Mouse (Mus musculus): ENCODE results near the gene Mrrf. TPM values are rescaled to one million over a fixed set of nuclear protein-coding genes. Genes with fewer than 3 reads are reported as not detected.

Mrrf gene
- total and polyA plus RNA-seq, 2 experiments from 2014 or later = 29.7 to 38.5 TPM

- Histone ChIP-seq H3K9ac (replicated peaks; ENCODE audit: low read depth, low read length) (no peak overlapping the region), H3K4me3 (ENCODE audit: low read depth, low read length) (no peak overlapping the region), H3K4me1 (ENCODE audit: control insufficient read depth, insufficient read depth) (peaks cover 4% of the 10 kb centered on the region; the same call in 1 of the 2 replicates), H3K4me2 (ENCODE audit: low read depth, low read length) (no peak overlapping the region), H3K36me3 (replicated peaks; ENCODE audit: control insufficient read depth, insufficient read depth, low read length) (no peaks in the 10 kb centered on the region), H3K9me3 (replicated peaks; ENCODE audit: control insufficient read depth, low read length) (no peaks in the 10 kb centered on the region), H3K27ac (ENCODE audit: low read depth) (no peak overlapping the region), H3K27me3 (ENCODE audit: control insufficient read depth, insufficient read depth, low read length) (no peaks in the 10 kb centered on the region)
- ATAC-seq (ENCODE audit: insufficient read depth, low read depth) (peak; percentile 18; the same call in 1 of the 2 replicates), DNase-seq (ENCODE audit: low spot score) (no peak)
- TF ChIP-seq EP300 (IDR thresholded peaks at IDR 0.05; ENCODE audit: low read depth) (no peak), CTCF (IDR thresholded peaks at IDR 0.05; ENCODE audit: low read depth) (no peak)
- WGBS = 59% methylated on average over 7 of the region's 7 CpGs
Observed at GRCm38 (mm10) chr2:36224153-36224552, 88.0 kb downstream of the Mrrf start.

GRCm38 (mm10) chr2:36224599-36224998 lies 88.4 kb downstream of the Mrrf start:
- DNase-seq (ENCODE audit: low spot score) (no peak), ATAC-seq (ENCODE audit: insufficient read depth, low read depth) (peak; percentile 52)
- TF ChIP-seq EP300 (IDR thresholded peaks at IDR 0.05; ENCODE audit: low read depth) (no peak), CTCF (IDR thresholded peaks at IDR 0.05; ENCODE audit: low read depth) (no peak)
- Histone ChIP-seq H3K27ac (ENCODE audit: low read depth) (no peak overlapping the region), H3K27me3 (ENCODE audit: control insufficient read depth, insufficient read depth, low read length) (no peaks in the 10 kb centered on the region), H3K9me3 (replicated peaks; ENCODE audit: control insufficient read depth, low read length) (no peaks in the 10 kb centered on the region), H3K4me2 (ENCODE audit: low read depth, low read length) (no peak overlapping the region), H3K36me3 (replicated peaks; ENCODE audit: control insufficient read depth, insufficient read depth, low read length) (no peaks in the 10 kb centered on the region), H3K4me1 (ENCODE audit: control insufficient read depth, insufficient read depth) (peaks cover 4% of the 10 kb centered on the region; the same call in 1 of the 2 replicates), H3K4me3 (ENCODE audit: low read depth, low read length) (no peak overlapping the region), H3K9ac (replicated peaks; ENCODE audit: low read depth, low read length) (no peak overlapping the region)
- WGBS = 8% methylated on average over 2 of the region's 2 CpGs

- Histone ChIP-seq H3K27me3 (ENCODE audit: control insufficient read depth, insufficient read depth, low read length) (no peaks in the 10 kb centered on the region), H3K4me2 (ENCODE audit: low read depth, low read length) (peak within 1 kb of the TSS; percentile 82), H3K9ac (replicated peaks; ENCODE audit: low read depth, low read length) (peak within 1 kb of the TSS; percentile 47), H3K36me3 (replicated peaks; ENCODE audit: control insufficient read depth, insufficient read depth, low read length) (no peaks in the 10 kb centered on the region), H3K4me1 (ENCODE audit: control insufficient read depth, insufficient read depth) (peaks cover 14% of the 10 kb centered on the region), H3K9me3 (replicated peaks; ENCODE audit: control insufficient read depth, low read length) (no peaks in the 10 kb centered on the region), H3K4me3 (ENCODE audit: low read depth, low read length) (peak within 1 kb of the TSS; percentile 52), H3K27ac (ENCODE audit: low read depth) (peak within 1 kb of the TSS; percentile 43; the same call in 1 of the 2 replicates)
- TF ChIP-seq EP300 (IDR thresholded peaks at IDR 0.05; ENCODE audit: low read depth) (no peak), CTCF (IDR thresholded peaks at IDR 0.05; ENCODE audit: low read depth) (peak; percentile 20; the same call in 1 of the 2 replicates)
- ATAC-seq (ENCODE audit: insufficient read depth, low read depth) (peak; percentile 59), DNase-seq (ENCODE audit: low spot score) (peak; percentile 53)
- under 1% methylated on average over 18 of the region's 18 CpGs for WGBS
Observed at GRCm38 (mm10) chr2:36230366-36230765, 94.2 kb downstream of the Mrrf start, which contains the start of gene Ptgs1. Ptgs1 (plus strand) TSS chr2:36230426.

GRCm38 (mm10) chr2:36230967-36231366 lies 94.8 kb downstream of the Mrrf start:
- no peaks in the 10 kb centered on the region for H3K27me3 ChIP-seq (ENCODE audit: control insufficient read depth, insufficient read depth, low read length)
- 29% methylated on average over 8 of the region's 10 CpGs for WGBS
- H3K9ac ChIP-seq (replicated peaks; ENCODE audit: low read depth, low read length) = peak overlapping the region; percentile 47
- H3K4me2 ChIP-seq (ENCODE audit: low read depth, low read length) = peak overlapping the region; percentile 82
- H3K4me1 ChIP-seq (ENCODE audit: control insufficient read depth, insufficient read depth) = peaks cover 19% of the 10 kb centered on the region
- H3K27ac ChIP-seq (ENCODE audit: low read depth) = peak overlapping the region; percentile 43; the same call in 1 of the 2 replicates
- no peaks in the 10 kb centered on the region for H3K36me3 ChIP-seq (replicated peaks; ENCODE audit: control insufficient read depth, insufficient read depth, low read length)
- no peak for DNase-seq (ENCODE audit: low spot score)
- peak overlapping the region; percentile 52 for H3K4me3 ChIP-seq (ENCODE audit: low read depth, low read length)
- ATAC-seq (ENCODE audit: insufficient read depth, low read depth) = no peak
- TF ChIP-seq EP300 (IDR thresholded peaks at IDR 0.05; ENCODE audit: low read depth) (no peak), CTCF (IDR thresholded peaks at IDR 0.05; ENCODE audit: low read depth) (no peak)
- no peaks in the 10 kb centered on the region for H3K9me3 ChIP-seq (replicated peaks; ENCODE audit: control insufficient read depth, low read length)

- Histone ChIP-seq H3K9ac (replicated peaks; ENCODE audit: low read depth, low read length) (no peak overlapping the region), H3K4me2 (ENCODE audit: low read depth, low read length) (no peak overlapping the region), H3K36me3 (replicated peaks; ENCODE audit: control insufficient read depth, insufficient read depth, low read length) (0 out of 2 replicates have a peak, but pooled peaks cover 9% of the 10 kb centered on the region), H3K4me1 (ENCODE audit: control insufficient read depth, insufficient read depth) (peaks cover 33% of the 10 kb centered on the region), H3K27ac (ENCODE audit: low read depth) (no peak overlapping the region), H3K9me3 (replicated peaks; ENCODE audit: control insufficient read depth, low read length) (no peaks in the 10 kb centered on the region), H3K4me3 (ENCODE audit: low read depth, low read length) (no peak overlapping the region), H3K27me3 (ENCODE audit: control insufficient read depth, insufficient read depth, low read length) (no peaks in the 10 kb centered on the region)
- no peak for ATAC-seq (ENCODE audit: insufficient read depth, low read depth)
- no peak for TF ChIP-seq EP300 (IDR thresholded peaks at IDR 0.05; ENCODE audit: low read depth)
- no peak; the same call in 1 of the 2 replicates for TF ChIP-seq CTCF (IDR thresholded peaks at IDR 0.05; ENCODE audit: low read depth)
- DNase-seq (ENCODE audit: low spot score) = peak; percentile 30
- WGBS = 47% methylated on average over 7 of the region's 7 CpGs
Observed at GRCm38 (mm10) chr2:36234526-36235368, 98.6 kb downstream of the Mrrf start.
